Mouse (Mus musculus) cerebellum, adult 9-11 months (tissue): ENCODE results near the gene Micall2.
A peak's percentile ranks its signal among the peaks of the same experiment; 100 is the strongest.
"Not testable (repeated sequence)": the region's sequence is repeated elsewhere in the genome, so short reads cannot be mapped to it uniquely, and the experiment has no call there.

Source experiments
- DNase-seq: peaks from one replicate; pipeline ENCODE4 v3.0.0; 2022

The Micall2 gene

DNA sequence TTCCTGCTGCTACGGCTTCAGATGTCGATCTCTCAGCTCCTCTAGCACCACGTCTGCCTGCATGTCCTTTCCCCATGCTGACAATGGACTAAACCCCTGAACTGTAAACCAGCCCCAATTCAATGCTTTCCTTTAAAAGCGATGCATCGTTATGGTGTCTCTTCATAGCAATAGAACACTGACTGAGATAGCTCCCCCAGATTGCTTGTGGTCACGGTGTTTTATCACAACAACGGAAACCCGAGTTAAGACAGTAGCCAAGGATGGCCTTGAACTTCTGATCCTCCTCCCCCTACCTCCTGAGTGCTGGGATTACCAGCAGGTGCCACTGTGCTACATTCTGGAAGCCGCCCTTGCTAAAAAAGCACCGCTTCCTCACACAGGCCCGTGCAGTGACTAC, 8.9 kb downstream of the Micall2 start:
- no peak for DNase-seq

DNA sequence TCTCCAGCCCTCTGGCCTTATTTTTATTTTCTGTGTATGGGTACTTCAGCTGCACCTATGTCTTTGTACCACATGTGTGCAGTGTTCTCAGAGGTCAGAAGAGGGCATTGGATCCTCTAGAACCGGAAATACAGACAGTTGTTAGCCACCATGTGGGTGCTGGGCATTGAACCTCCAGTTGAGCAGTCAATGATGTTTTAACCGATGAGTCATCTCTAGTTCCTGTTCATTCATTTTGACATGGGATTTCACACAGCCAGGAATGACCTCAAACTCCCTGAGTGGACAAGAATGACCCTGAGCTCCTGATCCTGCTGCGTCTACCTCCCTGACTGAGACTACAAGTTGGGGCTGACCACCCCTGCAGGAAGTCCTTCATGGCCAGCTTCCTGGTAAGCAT, 9.9 kb downstream of the Micall2 start:
- no peak for DNase-seq

DNA sequence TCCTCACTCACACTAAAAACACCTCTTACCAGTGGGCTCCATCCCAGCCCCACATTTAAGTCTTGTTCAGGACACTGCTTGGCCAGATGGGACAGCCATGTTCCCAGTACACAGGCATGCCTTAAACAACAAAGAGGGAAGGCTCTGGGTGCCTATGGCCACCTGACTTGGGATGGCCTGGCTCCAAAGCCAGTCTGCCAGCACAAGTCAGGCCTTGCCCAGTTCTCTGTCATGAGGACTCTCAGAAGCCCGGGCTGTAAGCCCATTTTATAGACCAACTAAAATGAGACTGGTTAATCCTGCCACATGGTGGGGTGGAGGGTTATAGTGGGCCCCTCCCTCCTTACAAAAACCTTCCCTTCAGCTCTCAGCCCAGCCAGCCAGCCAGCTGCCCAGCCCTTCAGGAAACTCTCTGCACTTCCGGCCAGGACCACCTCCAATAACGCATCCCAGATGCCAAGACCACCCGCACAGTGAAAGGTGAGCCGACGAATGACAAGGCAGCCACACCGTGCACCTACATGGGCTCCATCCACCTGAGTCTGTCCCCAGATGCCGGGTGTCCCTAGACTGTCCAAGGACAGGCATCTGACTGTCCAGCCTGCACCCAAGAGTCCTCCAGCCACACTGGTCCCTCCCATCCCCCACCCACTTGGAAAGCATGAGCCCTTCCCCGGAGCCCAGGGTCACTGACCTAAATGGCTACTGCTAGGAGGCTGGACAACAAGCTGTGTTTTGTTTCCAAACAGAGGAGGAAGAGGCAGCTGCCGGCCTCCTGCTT, 11.6 kb downstream of the Micall2 start:
- DNase-seq = no peak

DNA sequence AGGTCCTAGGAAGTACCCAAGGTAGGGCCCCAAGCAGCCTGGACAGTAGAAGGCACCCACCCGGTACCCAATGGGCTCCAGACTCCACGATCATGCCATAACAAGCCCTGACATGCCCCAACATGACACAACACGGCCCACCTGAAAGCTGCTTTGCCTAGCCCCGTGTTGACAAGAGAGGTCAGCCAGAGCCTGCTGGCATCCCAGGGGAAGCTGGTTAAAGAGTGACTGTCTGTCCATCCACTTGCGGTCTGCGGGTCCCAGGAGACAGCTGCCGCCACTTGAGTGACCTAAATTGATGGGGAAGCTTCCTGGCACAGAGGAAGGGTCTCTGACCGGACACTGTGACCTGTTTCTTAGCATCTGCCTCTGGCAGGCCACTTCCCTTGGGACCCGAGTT, 13.0 kb downstream of the Micall2 start:
- DNase-seq = no peak

DNA sequence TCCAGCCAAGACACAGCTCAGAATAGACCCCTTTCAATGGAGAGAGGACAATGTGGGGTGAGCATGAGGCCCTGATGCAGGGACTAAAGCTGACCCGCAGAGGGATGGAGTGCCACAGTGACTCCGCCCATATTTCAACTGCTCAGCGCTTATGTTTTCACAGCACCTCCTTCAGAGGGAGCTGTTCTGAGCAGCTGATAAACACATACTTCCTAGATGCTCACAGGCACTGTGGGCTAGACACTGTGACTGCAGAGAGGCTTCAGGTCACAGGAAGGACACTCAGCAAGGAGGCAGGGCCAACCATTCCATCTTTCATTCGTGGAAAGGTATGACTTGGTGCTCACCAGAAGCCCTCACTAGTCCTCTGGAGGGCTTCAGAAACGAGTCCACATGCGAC, 13.4 kb downstream of the Micall2 start:
- DNase-seq = no peak

DNA sequence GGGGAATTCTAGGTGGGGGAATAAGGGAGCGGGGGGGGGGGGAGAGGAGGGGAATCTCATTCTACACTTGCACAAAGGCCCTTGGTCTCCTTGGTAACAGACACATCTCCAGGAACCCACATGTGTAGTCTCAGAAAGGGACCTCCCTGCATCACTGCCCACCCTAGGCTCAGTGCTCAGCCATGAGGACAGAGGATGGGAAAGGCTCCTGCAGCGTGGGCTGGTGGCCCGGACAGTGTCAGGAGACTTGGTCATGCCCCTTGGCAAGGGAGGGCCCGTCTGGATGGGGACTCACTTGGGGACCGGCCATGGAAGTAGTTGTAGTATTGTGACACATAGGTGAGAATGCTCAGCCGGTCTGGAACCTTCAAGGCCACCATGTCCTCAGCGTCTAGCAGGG, 17.2 kb downstream of the Micall2 start:
- DNase-seq = no peak

DNA sequence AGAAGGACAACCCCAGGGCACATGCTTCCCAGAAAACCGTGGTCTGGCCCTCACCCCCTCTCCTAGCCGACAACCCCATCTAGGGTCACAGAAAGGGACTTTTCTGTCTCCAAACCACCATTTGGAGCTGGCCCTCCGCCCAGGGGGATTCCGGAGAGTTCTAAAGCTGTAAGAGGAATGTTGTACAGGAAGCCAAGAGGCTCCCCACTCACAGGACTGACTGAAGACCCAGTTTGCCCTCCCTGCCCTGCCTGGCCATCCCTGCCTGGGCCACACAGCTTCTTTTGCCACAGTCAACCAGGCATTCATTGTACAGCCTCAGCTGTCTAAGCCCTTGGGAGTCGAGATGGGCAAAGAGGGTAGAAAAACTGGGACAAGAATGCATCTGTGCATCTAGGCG, 17.6 kb downstream of the Micall2 start:
- DNase-seq = no peak

DNA sequence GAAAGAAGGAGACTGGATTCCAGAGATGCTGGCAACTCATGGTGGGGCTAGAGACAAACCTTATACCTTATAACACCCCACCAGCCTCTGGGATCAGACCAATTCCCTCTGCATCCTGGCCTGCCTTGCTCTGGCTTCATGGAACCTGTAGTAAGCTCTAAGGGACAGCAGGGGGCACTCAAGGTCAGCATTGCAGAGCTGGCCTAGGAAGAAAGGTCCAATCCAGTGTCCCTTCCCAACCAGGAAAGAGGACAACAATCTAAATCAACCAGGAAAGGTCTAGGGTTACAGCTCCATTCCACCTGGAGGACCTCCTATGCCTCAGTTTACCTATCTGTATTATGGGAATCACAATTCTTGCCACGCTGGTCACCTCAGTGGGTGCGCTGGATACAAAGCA, 18.4 kb downstream of the Micall2 start:
- DNase-seq = peak; percentile 54

DNA sequence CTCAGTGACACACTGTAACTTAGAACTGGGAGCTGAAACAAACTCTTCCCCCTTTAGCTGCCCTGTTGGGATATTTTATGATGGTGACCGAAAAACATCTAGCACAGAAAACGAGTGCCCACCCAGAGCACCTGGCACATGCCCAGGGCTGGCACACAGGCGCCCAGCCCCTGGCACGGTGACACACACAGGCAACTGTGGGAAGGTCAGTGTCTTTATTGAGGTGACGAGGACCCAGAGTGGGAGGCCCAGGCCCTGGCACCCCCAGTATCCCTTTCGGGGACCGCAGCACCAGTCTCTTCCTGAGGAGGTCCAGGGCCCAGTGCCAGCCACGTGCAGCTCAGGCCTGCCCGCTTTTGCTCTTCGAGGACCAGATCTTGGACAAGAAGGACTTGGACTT, 29.6 kb downstream of the Micall2 start:
- DNase-seq = no peak

DNA sequence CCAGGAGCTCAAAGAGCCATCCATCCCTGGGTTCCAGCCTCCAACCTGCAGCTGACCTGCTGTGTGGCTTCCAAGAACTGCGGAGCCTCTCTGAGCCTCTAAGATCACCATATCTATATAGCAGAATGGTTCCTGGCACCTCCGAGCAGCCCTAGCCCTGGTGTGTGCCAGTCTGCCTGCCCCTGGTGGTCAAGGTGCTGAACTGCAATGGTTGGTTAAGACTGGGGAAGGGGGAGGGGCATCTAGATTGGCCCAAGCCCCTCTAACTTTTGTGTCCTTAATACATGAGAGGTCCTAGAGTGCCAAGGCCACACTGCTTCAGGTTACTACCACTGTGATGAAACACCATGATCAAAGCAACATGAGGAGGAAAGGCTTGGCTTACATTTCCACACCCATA, 33.2 kb downstream of the Micall2 start:
- DNase-seq = no peak

DNA sequence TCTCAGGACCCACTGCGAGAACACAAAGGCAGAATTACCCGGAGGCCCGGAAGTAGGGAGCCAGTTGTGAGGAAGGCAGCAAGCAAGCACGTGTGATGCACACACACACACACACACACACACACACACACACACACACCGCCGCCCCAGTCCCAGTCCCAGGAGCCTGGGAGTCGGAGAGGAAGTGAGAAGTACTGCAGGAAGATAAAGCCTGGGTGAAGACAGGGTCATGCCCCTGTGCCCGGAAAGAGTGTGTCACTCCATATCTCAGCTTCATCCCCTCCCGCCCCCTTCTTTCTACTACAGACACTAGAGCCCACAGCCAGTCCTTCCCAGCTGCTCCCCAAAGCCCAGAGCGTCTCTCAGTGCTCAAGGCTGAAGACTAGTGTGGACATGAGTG, 33.9 kb downstream of the Micall2 start:
- DNase-seq = no peak

DNA sequence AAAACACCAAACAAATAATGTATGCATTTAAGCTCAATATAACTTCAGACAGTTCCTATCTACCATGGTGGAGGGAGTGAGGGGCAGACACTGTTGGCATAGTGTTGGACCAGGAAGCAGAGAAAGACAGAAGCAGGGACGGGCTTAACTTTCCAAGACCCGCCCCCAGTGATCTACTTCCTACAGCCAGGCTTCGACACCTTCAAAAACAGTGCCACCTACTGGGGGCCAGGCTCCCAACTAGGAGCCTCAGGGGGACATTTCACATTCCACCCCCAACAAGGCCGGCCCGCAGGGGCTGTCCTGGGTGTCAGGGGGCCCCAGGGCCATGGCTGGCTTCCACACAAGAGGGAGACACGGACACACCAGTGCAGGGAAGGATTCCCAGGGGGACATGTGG, 39.2 kb downstream of the Micall2 start:
- DNase-seq = no peak

DNA sequence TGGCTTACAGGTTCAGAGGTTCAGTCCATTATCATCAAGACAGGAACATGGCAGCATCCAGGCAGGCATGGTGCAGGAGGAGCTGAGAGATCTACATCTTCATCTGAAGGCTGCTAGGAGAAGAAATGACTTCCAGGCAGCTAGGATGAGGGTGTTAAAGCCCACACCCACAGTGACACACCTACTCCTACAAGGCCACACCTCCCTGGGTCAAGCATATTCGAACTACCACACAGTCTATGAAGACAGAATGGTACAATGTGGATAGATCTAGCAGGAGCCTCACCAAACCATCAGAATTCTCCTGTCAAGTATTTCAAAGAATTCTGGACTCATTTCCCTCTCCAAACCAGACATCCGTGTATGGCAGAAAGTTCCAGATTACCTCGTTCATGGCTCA, 40.3 kb downstream of the Micall2 start:
- not testable (repeated sequence) for DNase-seq

DNA sequence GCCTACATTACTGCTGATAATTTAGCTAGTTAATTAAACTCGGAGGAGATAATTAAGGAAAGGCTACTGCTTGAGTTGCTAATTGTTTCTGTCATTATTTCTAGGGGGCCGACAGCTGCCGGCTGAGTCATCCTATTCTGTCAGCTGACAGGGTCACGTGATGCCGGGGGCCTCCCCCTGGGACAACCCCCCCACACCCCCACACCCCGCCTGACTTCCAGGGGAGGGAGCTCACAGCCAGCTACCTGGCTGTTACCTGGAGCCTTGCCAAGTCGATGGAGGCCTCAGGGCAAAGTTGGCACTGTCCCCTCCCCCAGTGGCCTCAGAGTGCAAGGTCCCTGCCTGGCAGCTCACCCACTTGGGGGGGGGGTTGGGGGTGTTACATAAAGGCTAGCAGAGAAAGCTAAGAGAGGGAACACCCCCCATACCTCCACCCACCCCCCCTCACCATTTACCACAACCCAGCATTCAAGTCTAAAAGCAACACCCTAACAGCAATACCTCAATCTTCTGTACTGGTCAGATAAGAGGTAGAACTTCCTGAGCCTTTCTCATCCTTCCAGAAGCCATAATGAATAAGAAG, 41.1 kb downstream of the Micall2 start:
- DNase-seq = peak; percentile 68

DNA sequence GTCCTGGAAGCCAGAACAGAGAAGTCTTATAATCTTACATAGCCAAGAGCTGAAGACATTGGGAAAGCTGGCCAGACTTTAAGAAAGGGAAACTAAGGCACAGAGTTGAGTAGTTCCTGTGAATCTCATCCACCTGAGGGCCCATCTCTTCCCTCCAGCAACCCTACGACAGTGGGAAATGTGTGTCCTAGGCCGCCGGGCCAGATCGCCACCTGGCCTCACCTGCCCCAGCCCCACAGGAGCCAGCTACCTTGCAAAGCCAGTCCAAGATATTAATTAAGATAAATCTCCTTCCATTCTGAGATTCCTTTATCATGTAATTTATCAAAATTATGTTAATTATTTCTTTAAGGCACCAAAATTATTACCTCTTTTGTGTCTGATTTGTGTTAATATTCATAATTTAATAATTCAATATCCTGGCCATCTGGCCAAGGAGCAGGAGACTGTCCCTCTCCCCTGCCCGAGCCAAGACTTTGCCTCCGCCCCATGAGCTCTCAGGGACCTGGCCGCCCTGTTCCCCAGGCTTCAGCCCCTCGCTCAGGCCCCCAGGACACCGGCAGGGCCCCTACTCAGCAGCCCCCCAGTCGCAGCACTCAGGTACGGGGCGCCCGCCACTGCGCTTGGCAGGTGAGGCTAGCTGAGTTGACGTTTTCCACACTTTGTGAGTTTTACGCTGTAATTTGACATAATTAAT, 41.7 kb downstream of the Micall2 start:
- peak; percentile 40 for DNase-seq

DNA sequence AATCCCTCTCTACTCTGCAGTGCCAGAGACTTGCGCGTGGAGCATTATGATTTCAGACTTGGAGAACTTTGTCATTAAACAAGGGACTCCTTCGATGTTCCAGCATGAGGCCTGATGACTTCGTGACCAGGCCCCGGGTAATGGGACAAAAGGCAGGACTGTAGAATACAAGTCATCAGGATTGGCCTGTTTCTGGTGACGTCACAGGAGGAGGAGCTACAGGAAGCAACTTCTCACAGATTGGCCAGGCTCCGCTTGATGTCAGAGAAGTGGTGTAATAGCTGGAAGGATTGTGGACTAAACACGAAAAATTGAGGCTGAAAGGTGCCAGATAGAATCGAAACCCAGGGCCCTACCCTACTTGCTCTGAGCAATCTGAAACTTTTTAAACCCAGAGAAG, 45.3 kb downstream of the Micall2 start:
- DNase-seq = no peak

DNA sequence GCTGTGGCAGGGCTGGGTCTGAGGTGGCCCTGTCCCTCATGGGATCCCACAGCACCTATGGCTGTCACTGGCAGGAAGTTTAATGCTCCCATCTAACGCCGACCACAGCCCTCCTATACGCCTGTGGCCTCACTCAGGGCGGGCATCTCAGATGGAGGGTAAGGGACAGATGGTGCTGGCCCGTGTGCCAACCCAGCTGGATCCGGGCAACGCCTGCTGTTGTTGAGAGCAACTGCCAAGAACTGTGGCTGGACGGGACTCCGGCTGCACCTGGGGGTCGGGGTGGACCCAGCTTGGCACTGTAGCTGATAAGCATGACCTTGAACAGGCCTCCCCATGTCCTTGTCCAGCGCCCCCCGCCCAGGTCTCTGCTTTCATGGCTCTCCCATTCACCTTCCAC, 47.8 kb downstream of the Micall2 start:
- DNase-seq = peak; percentile 73

DNA sequence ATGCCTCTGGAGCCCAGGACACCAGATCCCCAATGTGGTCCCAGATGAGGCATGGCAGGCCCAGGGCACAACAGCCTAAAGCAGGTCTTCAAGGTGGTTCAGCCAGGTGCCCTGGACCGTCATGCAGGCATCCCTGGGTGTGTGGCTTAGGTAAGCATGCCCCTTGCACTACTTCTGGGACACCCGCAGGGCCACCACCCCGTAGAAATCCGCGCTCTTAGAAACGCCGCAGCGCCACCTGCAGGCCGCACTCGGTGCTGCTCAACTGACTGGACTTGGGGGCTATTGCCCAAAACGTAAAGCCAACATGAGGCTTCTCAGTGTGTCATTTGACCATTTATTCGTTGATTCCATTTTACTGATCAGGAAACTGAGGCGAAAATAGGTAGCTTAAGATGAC, 48.5 kb downstream of the Micall2 start:
- DNase-seq = peak; percentile 45

DNA sequence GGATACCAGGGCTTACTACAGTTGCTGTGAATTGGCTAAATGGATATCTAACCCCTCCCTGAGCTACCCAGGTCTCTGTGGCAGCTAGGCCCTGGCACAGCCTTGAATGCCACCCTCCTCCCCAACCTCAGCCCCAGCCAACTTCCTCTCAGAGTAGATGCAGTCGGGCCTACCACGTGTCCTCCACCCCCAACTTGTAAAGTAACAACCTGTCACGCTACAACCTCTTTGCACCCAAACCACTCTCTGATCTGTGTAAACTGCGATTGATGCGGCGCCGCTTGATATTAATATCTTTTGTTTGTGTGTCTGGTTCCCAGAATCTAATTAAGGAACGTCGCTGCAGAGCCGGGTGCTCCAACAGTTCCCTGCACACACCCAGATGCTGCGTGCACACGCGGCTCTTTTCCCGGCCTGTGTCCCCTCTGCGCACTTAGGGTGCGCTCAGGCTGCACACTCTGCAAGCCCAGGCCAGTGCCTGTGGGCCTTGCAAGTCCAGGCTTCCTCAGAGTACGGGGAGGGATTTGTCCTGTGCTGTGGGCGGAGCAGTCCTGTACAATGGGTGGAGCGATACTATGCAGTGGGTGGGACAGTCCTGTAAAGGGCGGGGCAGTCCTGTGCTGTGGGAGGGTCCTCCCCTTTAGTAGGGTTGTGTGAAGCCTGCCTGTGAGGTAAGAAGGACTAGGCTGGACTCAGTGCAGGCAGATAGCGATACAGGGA, 49.4 kb downstream of the Micall2 start:
- no peak for DNase-seq

DNA sequence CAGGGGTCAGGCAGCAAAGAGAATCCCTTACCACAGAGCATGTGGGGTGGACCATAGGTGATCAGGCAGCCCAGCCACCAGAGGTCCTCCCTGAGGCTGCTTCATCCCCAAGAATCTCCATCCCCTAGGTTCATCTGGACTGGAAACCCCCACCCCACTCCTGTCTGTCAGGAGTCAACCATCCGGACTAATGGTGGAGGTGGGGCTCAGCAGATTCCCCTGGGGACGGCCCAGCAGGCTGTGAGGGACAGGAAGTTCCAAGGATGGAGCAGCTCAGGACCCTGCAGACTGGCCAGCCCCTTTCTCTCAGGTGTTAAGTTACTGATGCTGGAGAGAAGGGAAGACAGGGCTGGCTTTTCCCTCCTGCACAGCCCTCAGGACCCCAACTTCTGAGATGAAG, 52.9 kb downstream of the Micall2 start:
- no peak for DNase-seq

DNA sequence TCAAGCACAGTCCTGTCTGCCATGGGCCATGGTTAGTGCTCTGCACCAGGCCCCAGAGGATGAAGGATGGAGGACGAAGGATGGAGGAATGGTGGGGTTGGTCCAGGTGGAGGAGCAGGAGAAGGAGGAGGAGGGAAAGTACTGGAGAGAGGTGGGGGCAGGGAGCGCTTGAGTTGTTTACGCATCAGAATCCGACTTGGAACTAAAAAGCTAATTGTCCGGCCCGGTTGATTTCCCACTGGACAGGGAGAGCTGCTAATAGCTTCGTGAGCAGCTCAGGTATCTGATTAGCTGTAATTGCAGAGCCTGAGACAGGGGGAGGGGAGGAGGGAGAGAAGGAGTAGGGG, 53.5 kb downstream of the Micall2 start:
- DNase-seq = no peak

DNA sequence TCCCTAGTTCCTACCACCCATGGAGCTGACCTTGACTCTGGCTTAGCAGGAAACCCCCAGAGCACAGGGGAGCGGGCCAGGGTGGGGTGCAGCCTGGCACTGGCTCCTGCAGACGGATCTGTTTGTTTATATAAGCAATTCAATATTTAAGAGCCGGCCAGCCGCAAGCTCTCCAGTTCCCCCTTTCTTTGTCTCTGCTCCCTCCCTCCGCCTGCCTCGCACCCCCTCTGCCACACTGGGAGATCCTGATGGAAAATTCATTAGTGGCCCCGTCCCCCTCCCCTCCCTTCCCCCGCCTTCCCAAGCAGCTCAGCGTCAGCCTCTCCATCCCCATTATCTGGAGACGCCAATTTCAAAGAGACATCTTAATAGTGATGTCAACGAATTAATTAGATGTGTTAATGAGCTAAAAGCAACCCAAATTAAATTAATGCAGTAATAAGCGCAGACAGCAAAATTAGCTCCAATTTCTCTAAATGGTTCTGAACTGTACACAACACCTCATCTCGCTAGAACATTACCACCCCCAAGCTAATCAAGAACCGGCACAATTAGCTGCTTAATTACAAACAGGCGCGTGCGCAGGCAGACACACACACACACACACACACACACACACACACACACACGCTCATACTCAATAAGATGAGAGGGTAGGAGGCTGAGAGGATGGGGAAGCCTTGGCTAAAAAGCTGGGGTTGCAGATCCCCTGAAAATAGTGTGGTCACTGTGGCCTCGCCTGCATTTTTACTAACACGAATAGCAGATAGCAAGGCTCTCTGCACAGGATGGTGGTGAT, 54.1 kb downstream of the Micall2 start:
- DNase-seq = no peak

DNA sequence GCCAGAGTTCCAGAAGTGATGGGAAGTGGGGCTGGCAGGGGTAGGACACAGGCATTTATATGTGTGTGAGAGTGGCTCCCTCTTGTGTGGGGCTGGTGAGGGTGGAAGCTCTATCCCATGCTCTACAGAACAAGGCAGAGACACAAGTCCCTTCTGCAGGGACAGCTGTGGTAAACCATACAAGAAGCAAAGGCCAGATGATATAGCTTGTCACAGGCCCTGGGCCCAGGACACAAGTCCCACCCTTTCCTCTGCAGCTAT, 60.5 kb downstream of the Micall2 start:
- DNase-seq = no peak
